Mouse (Mus musculus) lung, postnatal 0 days (tissue): ENCODE data around the gene G430095P16Rik. TPM values are rescaled to one million over a fixed set of nuclear protein-coding genes. Genes with fewer than 3 reads are reported as not detected.

Source experiments
- ATAC-seq: fragments of 200-750 bp; cut with Nextera tagmentation; 2 replicates; pipeline ENCODE4 v1.8.0; 2017; ENCODE audit warnings: moderate library complexity
- DNase-seq: peaks from one replicate; pipeline ENCODE4 v3.0.0-alpha.2; 2016; ENCODE audit warnings: low spot score
- H3K27ac ChIP-seq: fragments of 300-500 bp; sonication (generic); 2 replicates; pipeline ENCODE4 v1.5.1; 2014; ENCODE audit warnings: antibody characterized with exemption, mild to moderate bottlenecking, low read length, mixed read lengths
- H3K27me3 ChIP-seq: fragments of 300-500 bp; sonication (generic); replicated peaks from 2 replicates; pipeline ENCODE4 v1.6.1; 2014; ENCODE audit warnings: low read length, mixed read lengths; ENCODE audit not compliant: insufficient read depth
- H3K36me3 ChIP-seq: fragments of 300-500 bp; sonication (generic); 2 replicates; pipeline ENCODE4 v1.6.1; 2014; ENCODE audit warnings: low read length, mixed read lengths; ENCODE audit not compliant: insufficient read depth
- H3K4me1 ChIP-seq: fragments of 300-500 bp; sonication (generic); 2 replicates; pipeline ENCODE4 v1.6.1; 2014; ENCODE audit warnings: antibody characterized with exemption, low read depth, low read length, mixed read lengths; ENCODE audit not compliant: insufficient read depth
- H3K4me2 ChIP-seq: fragments of 300-500 bp; sonication (generic); replicated peaks from 2 replicates; pipeline ENCODE4 v1.6.1; 2014; ENCODE audit warnings: low read depth, mild to moderate bottlenecking, low read length, moderate library complexity, mixed read lengths
- H3K4me3 ChIP-seq: fragments of 300-500 bp; sonication (generic); 2 replicates; pipeline ENCODE4 v1.5.1; 2014; ENCODE audit warnings: low read depth, low read length
- H3K9ac ChIP-seq: fragments of 300-500 bp; sonication (generic); replicated peaks from 2 replicates; pipeline ENCODE4 v1.6.1; 2014; ENCODE audit warnings: low read depth, mild to moderate bottlenecking
- H3K9me3 ChIP-seq: fragments of 300-500 bp; sonication (generic); 2 replicates; pipeline ENCODE4 v1.6.1; 2016; ENCODE audit warnings: low read length, mixed read lengths
- CTCF ChIP-seq: IDR thresholded peaks from 2 replicates; pipeline ENCODE4 v1.5.1; 2016; ENCODE audit warnings: antibody characterized with exemption, mild to moderate bottlenecking
- EP300 ChIP-seq: IDR thresholded peaks from 2 replicates; pipeline ENCODE4 v1.6.1; 2016; ENCODE audit warnings: antibody characterized with exemption, mild to moderate bottlenecking, control low read depth
- WGBS: fragments of 180-500 bp; shearing (Covaris S2); extraction: QIAGEN DNeasy Blood & Tissue Kit; methylation state at CpG from one replicate; pipeline ENCODE4 v1.1.7; 2014; 5-methylcytosine and 5-hydroxymethylcytosine counted together
- polyA plus RNA-seq: library from polyadenylated mRNA; unstranded; fragments of >200 nt; fragmentation: Nextera tagmentation; extraction: Ambion mirVana; gene quantifications from 2 replicates; pipeline ENCODE4 v1.2.1, GENCODE M21; 2015

The G430095P16Rik gene
- polyA plus RNA-seq, 1 experiment from 2014 or later, result 2.8 TPM

DNA sequence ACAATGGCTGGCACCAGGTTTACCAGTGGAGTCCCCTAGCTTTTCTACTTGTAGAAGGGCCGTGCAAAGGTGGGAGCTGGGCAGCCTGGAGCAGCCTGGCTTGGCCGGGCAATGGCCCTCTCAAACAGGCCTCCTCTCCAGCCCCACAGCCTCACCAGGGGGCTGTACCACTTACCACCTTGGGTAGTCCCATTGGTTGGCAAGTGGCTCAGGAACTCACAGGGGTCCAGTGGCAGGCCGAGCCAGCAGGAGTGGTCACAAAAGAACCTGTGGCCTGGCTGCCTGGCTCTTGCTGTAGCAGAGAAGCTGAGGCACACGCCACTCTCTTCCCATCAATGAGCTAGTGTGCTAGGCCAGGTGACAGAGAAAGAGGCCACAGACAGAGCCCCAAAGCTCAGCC is 8.6 kb upstream of the G430095P16Rik start:
- TF ChIP-seq CTCF, result no peak
- TF ChIP-seq EP300, result no peak
- no peak overlapping the region for H3K4me2 ChIP-seq
- ATAC-seq (no peak), DNase-seq (no peak)
- 54% methylated on average over 4 of the region's 4 CpGs for WGBS
- H3K36me3 ChIP-seq, result 0 out of 2 replicates have a peak, but pooled peaks cover 3% of the 10 kb centered on the region
- no peak overlapping the region for H3K9ac ChIP-seq
- no peaks in the 10 kb centered on the region for H3K27me3 ChIP-seq
- H3K9me3 ChIP-seq, result no peaks in the 10 kb centered on the region
- H3K4me1 ChIP-seq, result peaks cover 24% of the 10 kb centered on the region
- H3K4me3 ChIP-seq, result no peak overlapping the region
- peak overlapping the region; percentile 84; the same call in 1 of the 2 replicates for H3K27ac ChIP-seq

DNA sequence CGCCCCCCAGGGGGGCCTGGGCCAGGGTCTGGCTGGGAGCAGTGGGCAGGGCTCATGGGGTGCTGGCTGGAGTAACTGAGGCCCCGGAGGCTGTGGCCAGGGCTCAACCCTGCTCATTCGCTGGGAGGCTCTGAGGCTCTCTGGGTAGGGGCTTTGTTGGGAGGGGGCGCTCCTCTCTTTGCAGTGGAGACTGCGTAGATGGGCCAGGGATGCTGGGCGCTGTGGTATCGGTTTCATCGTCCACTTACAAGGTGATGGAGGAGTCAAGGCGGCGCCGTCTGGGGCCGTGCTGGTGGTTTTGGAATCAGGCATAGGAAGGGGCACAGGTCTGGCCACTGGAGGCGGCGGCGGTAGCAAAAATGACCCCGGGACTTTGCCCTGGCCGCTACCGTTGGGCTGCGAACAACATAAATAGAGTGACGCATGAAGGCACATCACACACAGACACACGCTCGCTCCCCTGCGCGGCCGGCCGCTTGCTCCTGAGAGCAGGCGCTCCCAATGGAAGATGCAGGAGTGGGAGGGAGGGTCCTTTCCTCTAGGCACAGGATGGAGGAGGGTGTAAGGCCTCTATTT is 6.8 kb upstream of the G430095P16Rik start:
- Histone ChIP-seq H3K4me1 (peaks cover 24% of the 10 kb centered on the region), H3K27me3 (no peaks in the 10 kb centered on the region), H3K9me3 (no peaks in the 10 kb centered on the region), H3K27ac (no peak overlapping the region), H3K4me3 (no peak overlapping the region), H3K9ac (no peak overlapping the region), H3K36me3 (peaks cover 9% of the 10 kb centered on the region; the same call in 1 of the 2 replicates), H3K4me2 (no peak overlapping the region)
- TF ChIP-seq EP300, result no peak
- no peak for TF ChIP-seq CTCF
- 61% methylated on average over 26 of the region's 27 CpGs for WGBS
- DNase-seq (no peak), ATAC-seq (no peak)

DNA sequence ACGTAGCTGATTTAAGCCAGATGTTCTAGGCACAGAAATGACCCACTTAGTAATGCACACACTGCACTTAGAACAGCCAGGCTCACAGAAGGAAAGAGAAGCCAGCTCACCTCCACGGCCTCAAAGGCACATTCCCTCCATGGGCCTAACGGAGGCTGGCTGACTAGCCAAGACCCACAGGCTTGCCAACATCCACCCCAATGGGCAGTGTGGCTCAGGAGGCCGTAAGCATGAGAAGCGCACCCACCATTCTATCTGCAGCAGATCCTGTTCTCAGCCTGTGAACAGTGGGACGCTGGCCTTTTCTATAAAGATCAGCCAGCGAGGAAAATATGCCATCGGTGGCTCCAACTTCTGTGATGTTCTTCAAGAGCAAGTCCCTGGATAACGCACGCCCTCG is 6.0 kb upstream of the G430095P16Rik start:
- Histone ChIP-seq H3K4me3 (no peak overlapping the region), H3K36me3 (peaks cover 10% of the 10 kb centered on the region; the same call in 1 of the 2 replicates), H3K27ac (no peak overlapping the region), H3K27me3 (no peaks in the 10 kb centered on the region), H3K9ac (no peak overlapping the region), H3K9me3 (no peaks in the 10 kb centered on the region), H3K4me1 (peaks cover 18% of the 10 kb centered on the region), H3K4me2 (no peak overlapping the region)
- WGBS, result 89% methylated on average over 11 of the region's 11 CpGs
- no peak for DNase-seq
- ATAC-seq, result no peak
- TF ChIP-seq CTCF, result no peak
- no peak for TF ChIP-seq EP300

DNA sequence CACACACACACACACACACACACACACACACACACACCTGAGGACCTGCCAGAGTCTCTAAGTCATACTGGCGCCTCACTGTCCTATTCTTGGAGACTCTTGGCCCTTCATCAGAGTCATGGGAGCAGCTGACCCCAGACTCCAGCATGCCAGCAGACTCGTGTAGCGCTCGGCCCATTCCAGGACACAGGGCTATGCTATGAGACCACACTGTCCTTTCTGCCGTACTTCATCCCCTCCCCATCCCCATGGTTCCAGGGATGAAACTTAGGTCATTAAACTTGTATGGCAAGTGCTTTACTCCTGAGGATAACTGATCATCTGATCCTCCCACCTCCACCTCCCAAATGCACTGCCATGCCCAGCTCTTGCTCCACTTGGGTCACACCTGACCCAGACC is 4.3 kb upstream of the G430095P16Rik start:
- no peak for ATAC-seq
- no peak overlapping the region for H3K4me2 ChIP-seq
- WGBS, result 82% methylated on average over 5 of the region's 5 CpGs
- no peak overlapping the region for H3K4me3 ChIP-seq
- no peak overlapping the region for H3K9ac ChIP-seq
- H3K27ac ChIP-seq, result no peak overlapping the region
- peaks cover 19% of the 10 kb centered on the region for H3K4me1 ChIP-seq
- no peak for DNase-seq
- TF ChIP-seq CTCF (no peak), EP300 (no peak)
- H3K9me3 ChIP-seq, result no peaks in the 10 kb centered on the region
- H3K36me3 ChIP-seq, result peaks cover 10% of the 10 kb centered on the region; the same call in 1 of the 2 replicates
- H3K27me3 ChIP-seq, result no peaks in the 10 kb centered on the region

DNA sequence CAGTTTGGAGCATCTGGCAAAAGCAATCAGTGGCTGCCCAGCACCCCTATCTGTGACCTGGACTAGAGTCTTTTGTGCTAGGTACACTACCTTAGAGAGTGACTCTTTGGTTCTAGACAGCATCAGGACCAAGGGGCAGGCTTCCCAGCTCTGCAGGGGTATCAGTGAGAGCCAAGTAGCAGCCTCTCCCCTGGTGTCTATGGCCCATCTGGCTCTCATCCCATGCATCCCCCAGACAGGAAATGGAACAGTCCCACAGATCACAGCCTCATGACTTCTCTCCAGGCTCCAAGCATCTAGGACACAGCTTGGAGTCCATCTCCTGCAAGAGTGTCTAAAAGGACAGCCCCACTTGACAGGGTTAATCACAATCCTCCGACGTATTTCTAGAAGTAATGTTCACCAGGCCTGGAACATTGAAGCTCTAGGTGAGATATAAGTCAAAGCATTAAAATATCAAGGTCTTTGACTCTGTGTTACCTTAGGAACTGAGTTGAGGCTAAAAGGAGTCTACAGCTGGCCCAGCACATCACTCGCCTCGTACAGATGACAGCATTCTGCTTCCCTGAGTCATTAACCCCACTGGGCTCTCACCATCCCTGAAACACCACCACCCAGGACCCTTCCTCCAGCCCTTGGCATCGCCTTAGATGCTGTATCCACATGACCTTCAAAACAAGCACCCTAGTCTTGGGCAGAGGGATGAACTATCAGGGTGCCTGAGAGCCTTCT is 3.7 kb upstream of the G430095P16Rik start:
- WGBS, result 80% methylated on average over 5 of the region's 5 CpGs
- H3K9ac ChIP-seq, result no peak overlapping the region
- no peaks in the 10 kb centered on the region for H3K9me3 ChIP-seq
- no peak for TF ChIP-seq EP300
- TF ChIP-seq CTCF, result no peak
- no peaks in the 10 kb centered on the region for H3K27me3 ChIP-seq
- no peak overlapping the region for H3K4me2 ChIP-seq
- no peak for DNase-seq
- no peak overlapping the region for H3K27ac ChIP-seq
- peaks cover 19% of the 10 kb centered on the region for H3K4me1 ChIP-seq
- peaks cover 13% of the 10 kb centered on the region; the same call in 1 of the 2 replicates for H3K36me3 ChIP-seq
- no peak overlapping the region for H3K4me3 ChIP-seq
- no peak for ATAC-seq

DNA sequence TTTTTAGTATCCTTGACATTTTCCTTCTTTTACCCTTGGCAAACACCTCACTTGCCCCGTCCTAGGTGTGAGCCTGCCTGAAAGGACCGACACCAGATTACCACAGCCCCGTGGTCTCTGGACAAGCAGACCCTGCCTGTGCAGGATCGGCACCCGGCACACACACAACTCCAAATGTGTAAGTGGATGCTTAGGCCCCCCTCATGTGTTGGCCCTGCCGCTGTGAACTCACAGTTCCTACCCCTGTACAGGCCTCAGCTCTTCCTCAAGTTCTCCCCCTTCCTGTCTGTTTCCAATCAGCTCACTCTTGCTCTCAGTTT is 317 bp upstream of the G430095P16Rik start:
- Histone ChIP-seq H3K27ac (peak overlapping the region; percentile 3), H3K4me2 (no peak overlapping the region), H3K4me3 (no peak overlapping the region), H3K4me1 (peaks cover 36% of the 10 kb centered on the region), H3K9me3 (no peaks in the 10 kb centered on the region), H3K36me3 (peaks cover 20% of the 10 kb centered on the region), H3K9ac (no peak overlapping the region), H3K27me3 (no peaks in the 10 kb centered on the region)
- ATAC-seq, result no peak
- WGBS, result 32% methylated on average over 6 of the region's 6 CpGs
- TF ChIP-seq EP300 (no peak), CTCF (no peak)
- no peak for DNase-seq
